Mouse (Mus musculus) MEL (cell line): ENCODE data around the gene Akip1.

Experiments used
- CHD2 ChIP-seq: IDR thresholded peaks from 2 replicates; pipeline ENCODE4 v1.6.1; 2011; ENCODE audit warnings: low read length, improper control_type of control experiment
- CTCF ChIP-seq, 3 experiments: IDR thresholded peaks in 2 of 3; conservative IDR thresholded peaks in 1 of 3; 2 replicates each; pipeline ENCODE4 v1.5.1; 2011 to 2012; ENCODE audit warnings: low read length in 3 of 3, low read depth in 2 of 3, mild to moderate bottlenecking in 2 of 3, improper control_type of control experiment in 1 of 3, inconsistent platforms in 1 of 3, mixed read lengths in 1 of 3, moderate library complexity in 1 of 3; ENCODE audit not compliant: control insufficient read depth in 1 of 3, insufficient read depth in 1 of 3, poor library complexity in 1 of 3, severe bottlenecking in 1 of 3
- GATA1 ChIP-seq: IDR thresholded peaks from 2 replicates; pipeline ENCODE4 v1.6.1; 2011; ENCODE audit warnings: low read depth, low read length, improper control_type of control experiment
- NRF1 ChIP-seq: IDR thresholded peaks from 2 replicates; pipeline ENCODE4 v1.6.1; 2014; ENCODE audit warnings: low read depth, mild to moderate bottlenecking, inconsistent platforms, low read length, improper control_type of control experiment, moderate library complexity; ENCODE audit not compliant: poor library complexity, insufficient read depth, severe bottlenecking
- POLR2A ChIP-seq, 2 experiments: IDR thresholded peaks; 2 replicates each; pipeline ENCODE4 v1.6.1; 2011 to 2012; ENCODE audit warnings: low read length in 2 of 2, mild to moderate bottlenecking in 2 of 2, control low read depth in 1 of 2, improper control_type of control experiment in 1 of 2, low read depth in 1 of 2, moderate library complexity in 1 of 2; ENCODE audit not compliant: control insufficient read depth in 1 of 2, insufficient read depth in 1 of 2, poor library complexity in 1 of 2
- UBTF ChIP-seq: IDR thresholded peaks from 2 replicates; pipeline ENCODE4 v1.6.1; 2012; ENCODE audit warnings: low read depth, mild to moderate bottlenecking, inconsistent platforms, low read length, improper control_type of control experiment, moderate library complexity, borderline replicate concordance; ENCODE audit not compliant: insufficient read depth
- USF1 ChIP-seq: IDR thresholded peaks from 2 replicates; pipeline ENCODE4 v1.6.1; 2014; ENCODE audit warnings: low read depth, mild to moderate bottlenecking, inconsistent platforms, low read length, improper control_type of control experiment, moderate library complexity

DNA sequence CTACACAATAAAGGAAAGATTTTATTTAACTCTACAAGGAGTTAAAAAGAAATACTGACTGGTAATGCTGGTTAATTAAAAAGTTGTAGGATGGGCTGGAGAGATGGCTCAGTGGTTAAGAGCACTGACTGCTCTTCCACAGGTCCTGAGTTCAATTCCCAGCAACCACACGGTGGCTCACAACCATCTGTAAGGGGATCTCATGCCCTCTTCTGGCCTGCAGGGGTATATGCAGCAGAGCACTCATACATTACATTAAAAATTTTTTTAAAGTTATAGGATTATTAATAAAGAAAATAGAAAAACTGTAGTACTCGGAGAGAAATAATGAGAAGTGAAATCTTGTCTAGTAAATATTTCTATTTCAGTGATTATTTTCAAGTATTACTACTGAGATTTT is 23.2 kb upstream of the Akip1 start:
- TF ChIP-seq POLR2A (IDR thresholded peaks at IDR 0.05; ENCODE audit: control insufficient read depth in 1 of 2, insufficient read depth in 1 of 2, low read depth in 1 of 2, low read length in 2 of 2, poor library complexity in 1 of 2) (no peak), CTCF (IDR thresholded peaks at IDR 0.05 in 2 of 3, conservative IDR thresholded peaks at IDR 0.05 in 1 of 3; ENCODE audit: control insufficient read depth in 1 of 3, insufficient read depth in 1 of 3, low read depth in 2 of 3, low read length in 3 of 3, poor library complexity in 1 of 3, severe bottlenecking in 1 of 3) (peak in 2 of 3 experiments; percentile 28 to 29; a peak in 3 of 6 replicates), NRF1 (no peak), GATA1 (no peak), USF1 (no peak), UBTF (no peak), CHD2 (no peak)
